Mouse (Mus musculus): Measurements from ENCODE around the gene Olfr231. TPM values are rescaled to one million over a fixed set of nuclear protein-coding genes. Genes with fewer than 3 reads are reported as not detected.

Olfr231 gene
- not detected in 2 replicates for polyA plus RNA-seq (2015; fragmentation: Nextera tagmentation; extraction: Ambion mirVana)

DNA sequence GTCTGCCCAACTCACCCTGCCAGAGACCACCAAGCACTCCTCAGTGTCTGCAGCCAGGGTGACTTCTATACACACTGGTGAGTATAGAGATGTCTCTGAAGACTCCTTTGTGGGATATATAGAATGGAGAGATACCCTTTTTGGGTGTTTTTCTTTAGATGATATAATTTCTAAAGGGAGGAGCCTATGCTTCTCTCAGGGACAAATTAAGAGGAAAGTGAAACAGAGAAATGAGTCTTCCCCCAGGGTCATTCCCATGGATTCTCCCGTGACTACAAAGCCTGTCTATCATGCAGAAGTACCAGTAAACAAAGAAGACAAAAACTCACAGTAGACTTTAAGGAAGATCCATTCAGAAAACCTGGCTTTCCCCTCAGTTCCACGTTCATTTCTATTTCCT lies at the start of gene Olfr231:
Gene Olfr231 (minus strand): TSS at position 101 of the 400 bp plus-strand sequence.

DNA sequence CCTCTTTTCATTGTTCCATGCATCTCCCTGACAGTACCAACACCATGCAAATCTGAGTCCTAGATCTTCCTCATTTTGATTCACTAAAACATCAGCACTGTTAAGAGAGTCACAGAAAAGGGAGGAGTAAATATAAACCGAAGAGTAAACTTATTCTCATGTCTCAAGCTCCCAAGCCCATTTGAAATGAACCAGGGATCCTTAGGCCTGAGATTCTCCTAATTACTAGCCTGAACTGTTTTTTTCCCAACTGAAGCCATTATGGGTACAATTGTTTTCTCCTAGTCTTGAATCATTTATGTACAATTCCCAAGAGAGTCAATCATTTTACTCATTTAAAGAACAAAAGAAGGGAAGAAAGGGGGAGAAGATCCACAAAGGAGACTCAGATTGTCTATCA lies 34.4 kb upstream of the Olfr231 start, which contains the start of gene Olfr420:
Gene Olfr420 (plus strand): TSS at position 301 of the 400 bp plus-strand sequence.

DNA sequence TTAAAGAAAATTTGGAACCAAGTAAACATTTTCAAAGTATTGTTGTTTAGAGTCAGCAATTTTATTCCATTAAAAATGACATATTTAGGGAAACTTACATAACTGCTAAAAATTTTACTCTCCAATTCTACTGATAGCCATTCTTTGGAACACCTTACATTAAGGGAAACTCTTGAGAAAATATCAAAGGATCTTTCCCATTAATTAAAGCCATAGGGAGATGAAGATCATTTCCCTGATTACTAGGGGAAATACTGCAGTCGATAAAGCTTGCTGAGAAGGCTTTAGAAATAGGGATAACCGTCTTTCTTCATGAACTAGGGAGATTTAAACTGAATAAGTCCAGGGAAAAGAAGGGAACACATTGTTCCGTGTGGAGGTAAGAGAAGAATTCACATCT lies 10.3 kb upstream of the Olfr231 start, which contains the start of gene Olfr424:
Gene Olfr424 (plus strand): TSS at position 301 of the 400 bp plus-strand sequence.

DNA sequence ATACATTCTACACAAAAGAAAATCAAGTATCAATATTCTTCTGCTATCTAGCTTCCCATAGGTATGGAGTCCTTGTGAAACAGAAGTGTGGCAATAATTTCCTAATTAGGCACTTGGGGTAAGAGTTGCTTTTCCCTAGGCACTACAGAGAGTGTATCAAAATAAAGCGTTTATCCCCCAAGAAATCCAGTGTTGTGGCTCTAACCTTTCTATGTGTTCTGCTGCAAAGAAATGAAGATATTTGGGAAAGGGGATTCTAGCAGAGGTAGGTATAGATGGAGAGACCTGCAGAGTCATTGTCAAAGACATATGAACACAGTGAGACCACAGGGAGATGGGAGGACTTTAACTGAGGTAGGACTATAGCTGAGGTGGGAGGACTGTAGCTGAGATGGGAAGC lies 24.4 kb downstream of the Olfr231 start, which contains the start of gene Olfr427:
Gene Olfr427 (plus strand): TSS at position 301 of the 400 bp plus-strand sequence.

DNA sequence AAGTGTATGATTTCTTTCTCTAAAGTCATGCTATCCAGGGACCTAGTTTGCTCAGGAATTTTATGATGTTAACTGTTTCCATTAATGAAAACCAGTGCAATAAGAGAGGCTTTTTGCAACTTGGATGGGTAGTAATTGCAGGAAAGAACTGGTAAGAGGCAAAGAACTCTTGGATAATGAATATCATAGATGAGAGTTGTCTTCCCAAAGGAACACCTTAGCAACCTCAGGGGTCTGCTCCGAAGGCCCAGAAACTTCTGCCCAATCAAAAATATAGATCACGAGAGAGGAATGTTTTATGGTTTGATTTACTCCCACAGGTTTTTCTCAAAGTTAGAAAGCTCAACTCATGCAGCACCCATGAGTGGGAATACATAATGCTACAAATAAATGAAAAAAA lies 36.9 kb downstream of the Olfr231 start, which contains the start of gene Olfr429:
Gene Olfr429 (plus strand): TSS at position 301 of the 400 bp plus-strand sequence.

DNA sequence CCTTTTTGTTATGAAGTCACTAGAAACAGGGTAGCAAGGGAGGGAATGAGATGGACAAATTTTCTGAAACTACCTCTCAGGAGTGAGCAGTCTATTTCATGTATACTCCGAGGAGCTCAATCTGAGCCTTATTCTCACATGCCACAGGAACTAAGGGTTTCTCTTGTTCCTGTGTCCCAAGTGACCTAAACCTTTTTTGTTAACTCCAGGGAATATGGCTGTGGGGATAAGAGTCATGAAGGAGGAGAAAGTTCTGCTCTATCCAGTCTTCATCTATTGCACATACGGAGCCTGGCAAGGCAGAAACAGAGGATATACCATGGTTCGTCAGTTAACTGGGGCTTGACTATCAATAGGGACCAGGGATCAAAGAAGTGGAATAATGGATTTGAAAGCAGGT lies 54.7 kb downstream of the Olfr231 start, which contains the start of gene Olfr430:
Gene Olfr430 (plus strand): TSS at position 301 of the 400 bp plus-strand sequence.

Other genes starting within 250 kb of the Olfr231 start
- gene Ifi211, start 208.1 kb downstream of the Olfr231 start, polyA plus RNA-seq (2015; fragmentation: Nextera tagmentation; extraction: Ambion mirVana): 4.8 and 6.8 TPM in 2 replicates
- gene Mndal, start 178.7 kb downstream of the Olfr231 start, polyA plus RNA-seq (2015; fragmentation: Nextera tagmentation; extraction: Ambion mirVana): 8.1 and 16.0 TPM in 2 replicates
- 6.6 and 8.8 TPM in 2 replicates for gene Ifi203, start 178.5 kb downstream of the Olfr231 start, polyA plus RNA-seq (2015; fragmentation: Nextera tagmentation; extraction: Ambion mirVana)
- gene Ifi202b, start 138.4 kb downstream of the Olfr231 start, polyA plus RNA-seq (2015; fragmentation: Nextera tagmentation; extraction: Ambion mirVana): not detected in 2 replicates
- 2.3 and 6.1 TPM in 2 replicates for gene Ifi205, start 89.4 kb downstream of the Olfr231 start, polyA plus RNA-seq (2015; fragmentation: Nextera tagmentation; extraction: Ambion mirVana)
- 0.06 TPM in 1 of 2 replicates, not detected in the other for gene Olfr433, start 80.5 kb downstream of the Olfr231 start, polyA plus RNA-seq (2015; fragmentation: Nextera tagmentation; extraction: Ambion mirVana)
- gene Olfr432, start 72.0 kb downstream of the Olfr231 start, polyA plus RNA-seq (2015; fragmentation: Nextera tagmentation; extraction: Ambion mirVana): not detected in 2 replicates
- not detected in 2 replicates for gene Olfr430, start 54.6 kb downstream of the Olfr231 start, polyA plus RNA-seq (2015; fragmentation: Nextera tagmentation; extraction: Ambion mirVana)
- gene Olfr429, start 36.8 kb downstream of the Olfr231 start, polyA plus RNA-seq (2015; fragmentation: Nextera tagmentation; extraction: Ambion mirVana): not detected in 2 replicates
- gene Olfr427, start 24.3 kb downstream of the Olfr231 start, polyA plus RNA-seq (2015; fragmentation: Nextera tagmentation; extraction: Ambion mirVana): not detected in 2 replicates
- gene Olfr424, start 10.4 kb upstream of the Olfr231 start, polyA plus RNA-seq (2015; fragmentation: Nextera tagmentation; extraction: Ambion mirVana): not detected in 2 replicates
- gene Olfr420, start 34.5 kb upstream of the Olfr231 start, polyA plus RNA-seq (2015; fragmentation: Nextera tagmentation; extraction: Ambion mirVana): not detected in 2 replicates
- gene Spta1, start 51.6 kb upstream of the Olfr231 start, polyA plus RNA-seq (2015; fragmentation: Nextera tagmentation; extraction: Ambion mirVana): 0.57 and 0.65 TPM in 2 replicates
- gene Olfr419, start 130.9 kb upstream of the Olfr231 start, polyA plus RNA-seq (2015; fragmentation: Nextera tagmentation; extraction: Ambion mirVana): not detected in 2 replicates
- not detected in 2 replicates for gene Mptx1, start 209.4 kb upstream of the Olfr231 start, polyA plus RNA-seq (2015; fragmentation: Nextera tagmentation; extraction: Ambion mirVana)
- gene Olfr417, start 244.0 kb upstream of the Olfr231 start, polyA plus RNA-seq (2015; fragmentation: Nextera tagmentation; extraction: Ambion mirVana): not detected in 2 replicates

Measured in adrenal gland, postnatal 0 days (tissue).